Mouse (Mus musculus): ENCODE data around the gene Tenm3.

- no peak for TF ChIP-seq CTCF (IDR thresholded peaks at IDR 0.05; ENCODE audit: low read depth, low read length)
- TF ChIP-seq POLR2AphosphoS5 (IDR thresholded peaks at IDR 0.05; ENCODE audit: insufficient replicate concordance, low read depth, low read length): no peak
- no peak for TF ChIP-seq GATA1 (IDR thresholded peaks at IDR 0.05; ENCODE audit: borderline replicate concordance, low read length)
Measured at GRCm38 (mm10) chr8:48579732-48580131, 264.0 kb downstream of the Tenm3 start.

Data from G1E (cell line).